Mouse (Mus musculus) kidney, embryonic 16.5 days (tissue): ENCODE data around the gene Glg1. TPM values are rescaled to one million over a fixed set of nuclear protein-coding genes. Genes with fewer than 3 reads are reported as not detected.
"Not testable (repeated sequence)": the region's sequence is repeated elsewhere in the genome, so short reads cannot be mapped to it uniquely, and the experiment has no call there.

ENCODE experiments used
- ATAC-seq: fragments of 200-750 bp; cut with Nextera tagmentation; 2 replicates; pipeline ENCODE4 v1.8.0; 2017; ENCODE audit warnings: moderate TSS enrichment; ENCODE audit not compliant: low FRiP score, low TSS enrichment
- H3K27ac ChIP-seq: fragments of 300-500 bp; sonication (generic); 2 replicates; pipeline ENCODE4 v1.5.1; 2014; ENCODE audit warnings: low read length
- H3K27me3 ChIP-seq: fragments of 300-500 bp; sonication (generic); 2 replicates; pipeline ENCODE4 v1.6.1; 2014; ENCODE audit warnings: low read length, control low read depth, mixed read lengths; ENCODE audit not compliant: insufficient read depth
- H3K36me3 ChIP-seq: fragments of 300-500 bp; sonication (generic); 2 replicates; pipeline ENCODE4 v1.6.1; 2014; ENCODE audit warnings: low read length, control low read depth, mixed read lengths; ENCODE audit not compliant: insufficient read depth
- H3K4me1 ChIP-seq: fragments of 300-500 bp; sonication (generic); 2 replicates; pipeline ENCODE4 v1.6.1; 2014; ENCODE audit warnings: low read length, control low read depth, mixed read lengths; ENCODE audit not compliant: insufficient read depth
- H3K4me2 ChIP-seq: fragments of 300-500 bp; sonication (generic); replicated peaks from 2 replicates; pipeline ENCODE4 v1.6.1; 2014; ENCODE audit warnings: low read depth, low read length
- H3K4me3 ChIP-seq: fragments of 300-500 bp; sonication (generic); 2 replicates; pipeline ENCODE4 v1.5.1; 2014; ENCODE audit warnings: mild to moderate bottlenecking, low read length
- H3K9ac ChIP-seq: fragments of 300-500 bp; sonication (generic); replicated peaks from 2 replicates; pipeline ENCODE4 v1.6.1; 2014; ENCODE audit warnings: low read length
- H3K9me3 ChIP-seq: fragments of 300-500 bp; sonication (generic); 2 replicates; pipeline ENCODE4 v1.6.1; 2016; ENCODE audit warnings: low read length, control low read depth
- WGBS: fragments of 180-500 bp; shearing (Covaris S2); extraction: QIAGEN DNeasy Blood & Tissue Kit; methylation state at CpG from one replicate; pipeline ENCODE4 v1.1.7; 2014; 5-methylcytosine and 5-hydroxymethylcytosine counted together
- polyA plus RNA-seq: library from polyadenylated mRNA; unstranded; fragments of >200 nt; fragmentation: Nextera tagmentation; extraction: Ambion mirVana; gene quantifications from 2 replicates; pipeline ENCODE4 v1.2.1, GENCODE M21; 2015

Gene Glg1
- polyA plus RNA-seq, 1 experiment from 2014 or later = 79.5 TPM

DNA sequence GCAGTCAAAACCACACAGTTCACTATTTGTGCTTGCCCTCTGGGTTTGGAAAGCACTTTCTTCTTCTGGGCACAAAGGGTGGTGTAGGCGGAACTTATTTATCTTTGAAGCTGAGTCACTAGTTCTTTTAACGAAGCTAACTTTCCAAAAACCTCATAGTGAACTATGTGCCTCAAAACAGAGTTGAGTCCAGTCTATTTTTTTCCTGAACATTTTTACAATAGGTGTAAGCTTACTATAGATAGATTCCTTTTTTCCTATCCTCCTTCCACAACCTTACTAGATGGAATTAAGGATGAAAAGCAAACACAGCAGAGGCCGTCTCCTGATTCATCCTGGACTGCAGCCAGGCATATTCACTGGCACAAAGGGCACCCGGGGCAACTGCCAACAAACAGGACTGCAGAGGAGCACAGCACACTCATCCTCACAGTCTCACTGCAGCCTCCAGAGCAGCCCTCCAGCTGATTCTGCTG lies 73.5 kb downstream of the Glg1 start:
- no peak overlapping the region for H3K27ac ChIP-seq
- no peak overlapping the region for H3K9ac ChIP-seq
- H3K4me2 ChIP-seq = no peak overlapping the region
- H3K4me1 ChIP-seq = peaks cover 2% of the 10 kb centered on the region; the same call in 1 of the 2 replicates
- ATAC-seq = no peak
- WGBS = 77% methylated on average over 4 of the region's 4 CpGs
- no peaks in the 10 kb centered on the region for H3K9me3 ChIP-seq
- peaks cover 29% of the 10 kb centered on the region for H3K36me3 ChIP-seq
- no peaks in the 10 kb centered on the region for H3K27me3 ChIP-seq
- no peak overlapping the region for H3K4me3 ChIP-seq

DNA sequence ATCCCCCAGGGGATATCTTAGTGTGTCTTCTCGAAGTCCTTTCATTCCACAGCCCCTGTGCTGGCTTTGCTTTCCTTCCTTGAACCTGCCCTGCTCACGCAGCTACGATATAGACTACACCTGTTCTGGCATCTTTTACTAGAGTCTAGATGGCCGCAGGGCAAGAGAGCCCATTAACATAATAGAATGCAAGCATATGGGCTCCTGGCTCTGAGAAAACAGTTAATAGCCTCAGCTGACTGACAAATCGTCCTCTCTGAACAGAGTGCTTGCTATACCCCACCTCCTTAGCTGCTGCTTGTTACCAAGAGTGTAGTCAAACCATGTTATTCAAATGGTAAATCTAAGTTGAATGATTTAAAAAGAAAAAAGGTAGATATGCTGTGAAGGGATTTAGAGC lies 87.4 kb downstream of the Glg1 start:
- Histone ChIP-seq H3K36me3 (peaks cover 59% of the 10 kb centered on the region), H3K4me2 (no peak overlapping the region), H3K4me1 (no peaks in the 10 kb centered on the region), H3K9ac (no peak overlapping the region), H3K9me3 (no peaks in the 10 kb centered on the region), H3K4me3 (no peak overlapping the region), H3K27ac (no peak overlapping the region), H3K27me3 (no peaks in the 10 kb centered on the region)
- ATAC-seq = no peak
- WGBS = 83% methylated on average over 5 of the region's 5 CpGs

GRCm38 (mm10) chr8:111157617-111158016 lies 101.4 kb downstream of the Glg1 start:
- 44% methylated on average over 14 of the region's 14 CpGs for WGBS
- H3K9ac ChIP-seq = no peak overlapping the region
- no peaks in the 10 kb centered on the region for H3K4me1 ChIP-seq
- no peak overlapping the region for H3K4me2 ChIP-seq
- no peaks in the 10 kb centered on the region for H3K27me3 ChIP-seq
- ATAC-seq = 0 out of 2 replicates have a peak, but pooled peaks have one; percentile 49
- no peaks in the 10 kb centered on the region for H3K9me3 ChIP-seq
- H3K4me3 ChIP-seq = no peak overlapping the region
- peaks cover 68% of the 10 kb centered on the region for H3K36me3 ChIP-seq
- no peak overlapping the region for H3K27ac ChIP-seq

GRCm38 (mm10) chr8:111155721-111156436 lies 103.1 kb downstream of the Glg1 start:
- Histone ChIP-seq H3K27ac (no peak overlapping the region), H3K9ac (no peak overlapping the region), H3K9me3 (no peaks in the 10 kb centered on the region), H3K4me1 (no peaks in the 10 kb centered on the region), H3K27me3 (no peaks in the 10 kb centered on the region), H3K4me3 (no peak overlapping the region), H3K4me2 (no peak overlapping the region), H3K36me3 (peaks cover 54% of the 10 kb centered on the region)
- WGBS = 81% methylated on average over 8 of the region's 8 CpGs
- no peak for ATAC-seq

- WGBS = 0% methylated on average over 37 of the region's 74 CpGs
- Histone ChIP-seq H3K4me1 (peaks cover 11% of the 10 kb centered on the region; the same call in 1 of the 2 replicates), H3K9ac (peak overlapping the region; percentile 73), H3K4me2 (peak overlapping the region; percentile 74), H3K27ac (0 out of 2 replicates have a peak overlapping the region, but pooled peaks have one; percentile 13), H3K4me3 (peak overlapping the region; percentile 72)
- not testable (repeated sequence) for H3K36me3 ChIP-seq, H3K27me3 ChIP-seq, H3K9me3 ChIP-seq
- peak; percentile 96 for ATAC-seq
Observed at GRCm38 (mm10) chr8:111145460-111146012, 113.5 kb downstream of the Glg1 start.

DNA sequence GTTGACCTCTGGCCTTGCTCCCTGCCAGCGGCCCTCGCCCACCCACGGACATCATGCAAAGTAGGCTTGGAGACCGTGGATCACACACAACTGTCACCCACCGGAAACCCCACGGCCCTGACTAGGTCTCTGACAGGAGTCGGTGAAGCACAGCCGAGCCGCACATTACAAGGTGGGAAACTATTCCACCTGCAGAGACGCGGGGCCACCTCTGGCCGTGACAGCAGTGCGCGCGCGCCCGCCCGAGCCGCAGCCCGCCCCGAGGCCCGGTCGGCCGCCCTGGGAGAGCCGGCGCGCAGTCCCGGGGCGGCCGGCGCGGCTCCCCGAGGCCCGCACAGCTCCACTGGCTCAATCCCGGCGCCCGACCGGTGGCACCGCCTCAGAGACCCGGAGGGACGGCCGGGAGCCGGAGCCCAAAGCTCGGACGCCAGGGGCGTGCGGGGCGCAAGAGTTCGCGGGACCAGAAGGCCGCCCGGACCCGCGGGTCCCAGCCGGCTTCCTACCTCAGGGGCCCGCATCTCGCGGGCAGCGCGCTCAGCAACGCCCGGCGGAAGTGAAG lies 114.0 kb downstream of the Glg1 start:
- H3K9ac ChIP-seq = peak overlapping the region; percentile 71
- H3K9me3 ChIP-seq, H3K36me3 ChIP-seq, H3K27me3 ChIP-seq: not testable (repeated sequence)
- WGBS = under 1% methylated on average over 40 of the region's 63 CpGs
- H3K4me2 ChIP-seq = peak overlapping the region; percentile 73
- peak overlapping the region; percentile 72 for H3K4me3 ChIP-seq
- ATAC-seq = peak; percentile 73
- H3K4me1 ChIP-seq = peaks cover 11% of the 10 kb centered on the region; the same call in 1 of the 2 replicates
- H3K27ac ChIP-seq = 0 out of 2 replicates have a peak overlapping the region, but pooled peaks have one; percentile 14

- H3K4me2 ChIP-seq = no peak overlapping the region
- no peak for ATAC-seq
Observed at GRCm38 (mm10) chr8:111142521-111142920, 116.5 kb downstream of the Glg1 start.

GRCm38 (mm10) chr8:111130756-111131155 lies 128.3 kb downstream of the Glg1 start:
- H3K4me2 ChIP-seq = no peak overlapping the region
- H3K4me1 ChIP-seq = no peaks in the 10 kb centered on the region
- no peaks in the 10 kb centered on the region for H3K9me3 ChIP-seq
- peaks cover 31% of the 10 kb centered on the region for H3K36me3 ChIP-seq
- 96% methylated on average over 2 of the region's 2 CpGs for WGBS
- no peak for ATAC-seq
- H3K27ac ChIP-seq = no peak overlapping the region
- no peak overlapping the region for H3K4me3 ChIP-seq
- H3K9ac ChIP-seq = no peak overlapping the region
- no peaks in the 10 kb centered on the region for H3K27me3 ChIP-seq

More at GRCm38 (mm10) chr8:111142521-111142920, 116.5 kb downstream of the Glg1 start:
- Histone ChIP-seq H3K36me3 (peaks cover 9% of the 10 kb centered on the region; the same call in 1 of the 2 replicates), H3K27me3 (no peaks in the 10 kb centered on the region), H3K27ac (no peak overlapping the region), H3K9me3 (no peaks in the 10 kb centered on the region), H3K4me1 (peaks cover 11% of the 10 kb centered on the region; the same call in 1 of the 2 replicates), H3K9ac (no peak overlapping the region), H3K4me3 (no peak overlapping the region)

- Histone ChIP-seq H3K4me1 (no peaks in the 10 kb centered on the region), H3K36me3 (peaks cover 46% of the 10 kb centered on the region), H3K27ac (no peak overlapping the region)
Observed at GRCm38 (mm10) chr8:111119481-111119880, 139.5 kb downstream of the Glg1 start.

DNA sequence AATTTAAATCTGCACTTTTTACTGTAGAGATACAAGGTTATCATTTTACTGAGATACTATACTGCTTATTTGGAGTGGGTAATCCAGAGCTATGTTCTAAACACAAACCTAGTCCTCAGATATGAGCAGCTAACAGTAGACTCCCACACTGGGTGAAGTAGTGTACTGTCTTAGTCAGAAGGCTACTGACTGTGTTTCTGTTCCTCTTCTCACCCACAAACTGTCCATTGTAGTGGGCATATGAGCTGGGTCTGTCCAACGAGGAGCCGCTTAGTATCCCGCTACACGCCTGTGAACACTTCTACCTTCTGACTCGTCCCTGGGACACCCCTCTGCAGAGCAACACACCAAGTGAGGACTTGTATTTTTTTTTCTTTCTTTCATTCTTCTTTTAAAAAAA lies 144.1 kb downstream of the Glg1 start:
- Histone ChIP-seq H3K4me2 (no peak overlapping the region), H3K27me3 (no peaks in the 10 kb centered on the region), H3K9ac (no peak overlapping the region), H3K27ac (no peak overlapping the region), H3K4me3 (no peak overlapping the region), H3K9me3 (no peaks in the 10 kb centered on the region), H3K4me1 (no peaks in the 10 kb centered on the region), H3K36me3 (peaks cover 33% of the 10 kb centered on the region)
- WGBS = 93% methylated on average over 5 of the region's 5 CpGs
- ATAC-seq = no peak

More at GRCm38 (mm10) chr8:111119481-111119880, 139.5 kb downstream of the Glg1 start:
- 91% methylated on average over 3 of the region's 3 CpGs for WGBS
- H3K9me3 ChIP-seq = no peaks in the 10 kb centered on the region
- ATAC-seq = no peak
- H3K4me3 ChIP-seq = no peak overlapping the region
- no peak overlapping the region for H3K4me2 ChIP-seq
- no peak overlapping the region for H3K9ac ChIP-seq
- no peaks in the 10 kb centered on the region for H3K27me3 ChIP-seq
